Comparison of ENCODE assay signal across 8 mouse cellular contexts in the genomic region with DNA sequence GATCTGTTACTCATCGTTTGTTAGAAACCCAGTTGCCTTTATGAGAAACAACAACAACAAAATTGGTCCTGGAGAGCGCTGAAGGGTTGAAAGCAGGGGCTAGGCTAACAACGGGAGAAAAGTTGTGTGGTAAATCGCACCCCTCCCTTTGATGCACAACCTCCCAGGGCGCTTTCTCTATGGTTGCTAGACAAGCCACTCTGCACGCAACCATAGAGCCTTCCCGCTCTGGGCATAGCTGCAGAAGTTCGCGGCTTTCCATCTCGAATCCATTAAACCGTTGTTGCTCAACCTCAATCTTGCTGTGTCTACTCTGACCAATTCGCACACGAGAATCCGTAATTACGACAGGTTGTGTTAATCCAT. TPM values are rescaled to one million over a fixed set of nuclear protein-coding genes. Genes with fewer than 3 reads are reported as not detected.
DNase-seq lines count a peak whose midpoint lies in the region; ATAC-seq and TF ChIP-seq lines count a peak whose summit lies in the region.

No protein-coding gene starts in this region.

- peak overlapping the region; percentile 45 for H3K9ac ChIP-seq in forebrain, postnatal 0 days

- peak overlapping the region; percentile 77 for H3K27ac ChIP-seq in forebrain, postnatal 0 days (ENCODE audit: low read depth, low read length)
- peak overlapping the region; percentile 91 for H3K27ac ChIP-seq in small intestine, adult 2 months (ENCODE audit: insufficient read depth, low read depth, low read length)

- H3K4me1 ChIP-seq in forebrain, postnatal 0 days (ENCODE audit: insufficient read depth) = peaks cover 15% of the 10 kb centered on the region
- H3K4me1 ChIP-seq in small intestine, adult 2 months (ENCODE audit: control insufficient read depth, insufficient read depth, insufficient read length, low read length) = peaks cover 7% of the 10 kb centered on the region; the same call in 1 of the 2 replicates

- no peak for TF ChIP-seq CTCF in brain, embryonic 14.5 days (IDR thresholded peaks at IDR 0.05; ENCODE audit: borderline replicate concordance, extremely low read depth, insufficient read depth, insufficient read length)
- no peak for TF ChIP-seq CTCF in forebrain, postnatal 0 days (IDR thresholded peaks at IDR 0.05; ENCODE audit: low read depth)
- TF ChIP-seq CTCF in small intestine, adult 2 months (IDR thresholded peaks at IDR 0.05; ENCODE audit: extremely low read depth, insufficient read length, insufficient replicate concordance, low read depth, low read length) = no peak

- DNase-seq in layer of hippocampus, adult 11-12 months (ENCODE audit: low spot score) = peak; percentile 76
- DNase-seq in layer of hippocampus, adult 8-10 months (ENCODE audit: low spot score in 2 of 2) = no peak
- no peak for DNase-seq in brain, embryonic 14.5 days (ENCODE audit: low read depth)
- DNase-seq in forebrain, postnatal 0 days = no peak
- DNase-seq in kidney, postnatal 36 days = peak; percentile 58 to 65
- no peak for DNase-seq in MN1 (ENCODE audit: low spot score)

- H3K4me3 ChIP-seq in forebrain, postnatal 0 days (ENCODE audit: low read depth, low read length) = peak overlapping the region; percentile 99
- peak overlapping the region; percentile 55 for H3K4me3 ChIP-seq in small intestine, adult 2 months (ENCODE audit: low read depth, low read length)

- no peaks in the 10 kb centered on the region for H3K9me3 ChIP-seq in forebrain, postnatal 0 days (ENCODE audit: low read length)

- 0 out of 2 replicates have a peak, but pooled peaks have one; percentile 17 for TF ChIP-seq POLR2A in brain, embryonic 14.5 days (IDR thresholded peaks at IDR 0.05; ENCODE audit: borderline replicate concordance, extremely low read depth, insufficient read depth, insufficient read length, poor library complexity, severe bottlenecking)
- TF ChIP-seq POLR2A in small intestine, adult 2 months (IDR thresholded peaks at IDR 0.05; ENCODE audit: low read depth, low read length) = no peak

- peak; percentile 66 for ATAC-seq in forebrain, postnatal 0 days
- peak; percentile 29 for ATAC-seq in megakaryocyte, adult 5-6 weeks (ENCODE audit: poor library complexity, severe bottlenecking)

- H3K4me2 ChIP-seq in forebrain, postnatal 0 days (ENCODE audit: low read depth) = peak overlapping the region; percentile 65

- H3K27me3 ChIP-seq in forebrain, postnatal 0 days (ENCODE audit: insufficient read depth, low read length) = no peaks in the 10 kb centered on the region
- no peaks in the 10 kb centered on the region for H3K27me3 ChIP-seq in small intestine, adult 2 months (ENCODE audit: control insufficient read depth, insufficient read depth, low read length)

- 0% methylated on average over 15 of the region's 15 CpGs for WGBS in forebrain, postnatal 0 days
- WGBS in small intestine, adult 2 months = under 1% methylated on average over 15 of the region's 15 CpGs

- H3K36me3 ChIP-seq in forebrain, postnatal 0 days (ENCODE audit: insufficient read depth) = peaks cover 15% of the 10 kb centered on the region
- H3K36me3 ChIP-seq in small intestine, adult 2 months (ENCODE audit: control insufficient read depth, insufficient read depth, low read length) = peaks cover 2% of the 10 kb centered on the region

RNA-seq across cellular contexts. Expression of gene Hnrnpul1, which starts 0.9 kb away (rescaled TPM):
- total RNA-seq in layer of hippocampus, adult 8-10 months (2022) = 100 to 1,000 TPM in 3 of 4 experiments, 10 to 100 TPM in 1; 99.7 to 117 (median 108) TPM
- 34.7 and 70.2 TPM in 2 replicates for polyA plus RNA-seq in brain, embryonic 14.5 days (2012; rRNA removed)
- 110 and 144 TPM in 2 replicates for total RNA-seq in forebrain, postnatal 0 days (2014; rRNA removed)
- polyA plus RNA-seq in forebrain, postnatal 0 days (2015; fragmentation: Nextera tagmentation; extraction: Ambion mirVana) = 47.3 and 47.9 TPM in 2 replicates
- 134 and 143 TPM in 2 replicates for total RNA-seq in megakaryocyte, adult 5-6 weeks (2015)
- total RNA-seq in megakaryocyte, adult 5-6 weeks (2017) = 121 and 148 TPM in 2 replicates
- 28.9 and 60.2 TPM in 2 replicates for polyA plus RNA-seq in small intestine, adult 2 months (2012; rRNA removed)

RNA-seq across cellular contexts. Expression of gene Axl, which starts 33.1 kb away (rescaled TPM):
- 10 to 100 TPM; 40.7 to 75.5 (median 58.6) TPM for total RNA-seq in layer of hippocampus, adult 8-10 months (2022)
- 14.3 and 18.8 TPM in 2 replicates for polyA plus RNA-seq in brain, embryonic 14.5 days (2012; rRNA removed)
- 15.8 and 17.7 TPM in 2 replicates for total RNA-seq in forebrain, postnatal 0 days (2014; rRNA removed)
- polyA plus RNA-seq in forebrain, postnatal 0 days (2015; fragmentation: Nextera tagmentation; extraction: Ambion mirVana) = 14.6 and 16.1 TPM in 2 replicates
- total RNA-seq in megakaryocyte, adult 5-6 weeks (2015) = 7.7 and 8.0 TPM in 2 replicates
- total RNA-seq in megakaryocyte, adult 5-6 weeks (2017) = 5.7 and 7.6 TPM in 2 replicates
- polyA plus RNA-seq in small intestine, adult 2 months (2012; rRNA removed) = 13.2 and 14.4 TPM in 2 replicates

RNA-seq across cellular contexts. Expression of gene Ccdc97, which starts 36.6 kb away (rescaled TPM):
- total RNA-seq in layer of hippocampus, adult 8-10 months (2022) = 10 to 100 TPM; 60.6 to 64.6 (median 62.8) TPM
- 80.5 and 84.4 TPM in 2 replicates for polyA plus RNA-seq in brain, embryonic 14.5 days (2012; rRNA removed)
- 21.1 and 37.6 TPM in 2 replicates for total RNA-seq in forebrain, postnatal 0 days (2014; rRNA removed)
- 31.7 and 32.0 TPM in 2 replicates for polyA plus RNA-seq in forebrain, postnatal 0 days (2015; fragmentation: Nextera tagmentation; extraction: Ambion mirVana)
- 30.5 and 30.9 TPM in 2 replicates for total RNA-seq in megakaryocyte, adult 5-6 weeks (2015)
- 18.3 and 22.9 TPM in 2 replicates for total RNA-seq in megakaryocyte, adult 5-6 weeks (2017)
- 43.6 and 72.4 TPM in 2 replicates for polyA plus RNA-seq in small intestine, adult 2 months (2012; rRNA removed)

Comparison
In these comparisons a context has a peak if more than half of its experiments do, and no peak if none do; other contexts are left out.
1. DNase-seq: peak in layer of hippocampus, adult 11-12 months (single experiment) and kidney, postnatal 36 days (2 of 2); none in layer of hippocampus, adult 8-10 months (0 of 2), brain, embryonic 14.5 days (single experiment), forebrain, postnatal 0 days (single experiment) and MN1 (single experiment).